Mouse (Mus musculus) intestine, postnatal 0 days (tissue): ENCODE measurements at regions not wholly inside any gene's neighbourhood (a gene's known extent, or its start where the extent isn't known, plus 50 kb on each side); places are given as distances from the start of the nearest gene placed in this dataset.
A peak's percentile ranks its signal among the peaks of the same experiment; 100 is the strongest.

Source experiments
- ATAC-seq: fragments of 200-750 bp; cut with Nextera tagmentation; 2 replicates; pipeline ENCODE4 v1.8.0; 2017; ENCODE audit warnings: mild to moderate bottlenecking, moderate TSS enrichment, moderate library complexity
- H3K27ac ChIP-seq: fragments of 300-500 bp; sonication (generic); 2 replicates; pipeline ENCODE4 v1.5.1; 2014; ENCODE audit warnings: mild to moderate bottlenecking, low read depth, low read length, moderate library complexity
- H3K27me3 ChIP-seq: fragments of 300-500 bp; sonication (generic); replicated peaks from 2 replicates; pipeline ENCODE4 v1.6.1; 2014; ENCODE audit warnings: low read length, mixed read lengths; ENCODE audit not compliant: control insufficient read depth, insufficient read depth
- H3K36me3 ChIP-seq: fragments of 300-500 bp; sonication (generic); 2 replicates; pipeline ENCODE4 v1.6.1; 2014; ENCODE audit warnings: mild to moderate bottlenecking, moderate library complexity; ENCODE audit not compliant: control insufficient read depth, insufficient read depth
- H3K4me1 ChIP-seq: fragments of 300-500 bp; sonication (generic); replicated peaks from 2 replicates; pipeline ENCODE4 v1.6.1; 2014; ENCODE audit warnings: antibody characterized with exemption, low read length, mixed read lengths; ENCODE audit not compliant: control insufficient read depth, insufficient read depth
- H3K4me2 ChIP-seq: fragments of 300-500 bp; sonication (generic); replicated peaks from 2 replicates; pipeline ENCODE4 v1.6.1; 2014; ENCODE audit warnings: low read depth, mild to moderate bottlenecking, moderate library complexity
- H3K4me3 ChIP-seq: fragments of 300-500 bp; sonication (generic); 2 replicates; pipeline ENCODE4 v1.5.1; 2014; ENCODE audit warnings: low read depth, low read length
- H3K9ac ChIP-seq: fragments of 300-500 bp; sonication (generic); 2 replicates; pipeline ENCODE4 v1.6.1; 2014; ENCODE audit warnings: mild to moderate bottlenecking, low read depth, low read length
- H3K9me3 ChIP-seq: fragments of 300-500 bp; sonication (generic); 2 replicates; pipeline ENCODE4 v1.6.1; 2016; ENCODE audit warnings: mixed run types; ENCODE audit not compliant: control insufficient read depth
- CTCF ChIP-seq: sonication (generic); IDR thresholded peaks from 2 replicates; pipeline ENCODE4 v1.5.1; 2016; ENCODE audit warnings: low read depth, mild to moderate bottlenecking, control low read depth, antibody characterized with exemption, moderate library complexity
- WGBS: fragments of 180-500 bp; shearing (Covaris S2); extraction: QIAGEN DNeasy Blood & Tissue Kit; methylation state at CpG from one replicate; pipeline ENCODE4 v1.1.7; 2014; 5-methylcytosine and 5-hydroxymethylcytosine counted together

GRCm38 (mm10) chr17:45281554-45281953, 152.0 kb downstream of the Cdc5l start:
- TF ChIP-seq CTCF = no peak
- no peak overlapping the region for H3K4me3 ChIP-seq
- WGBS = 89% methylated on average over 1 of the region's 1 CpGs
- no peaks in the 10 kb centered on the region for H3K36me3 ChIP-seq
- H3K27me3 ChIP-seq = no peaks in the 10 kb centered on the region
- no peaks in the 10 kb centered on the region for H3K9me3 ChIP-seq
- ATAC-seq = no peak
- H3K4me2 ChIP-seq = no peak overlapping the region
- no peak overlapping the region for H3K9ac ChIP-seq
- H3K4me1 ChIP-seq = no peaks in the 10 kb centered on the region
- H3K27ac ChIP-seq = no peak overlapping the region

GRCm38 (mm10) chr17:45279811-45280205, 153.7 kb downstream of the Cdc5l start:
- WGBS = 27% methylated on average over 3 of the region's 3 CpGs
- Histone ChIP-seq H3K27ac (no peak overlapping the region), H3K4me2 (no peak overlapping the region), H3K27me3 (no peaks in the 10 kb centered on the region), H3K4me3 (no peak overlapping the region), H3K36me3 (no peaks in the 10 kb centered on the region), H3K4me1 (no peaks in the 10 kb centered on the region), H3K9me3 (no peaks in the 10 kb centered on the region), H3K9ac (no peak overlapping the region)
- ATAC-seq = no peak
- no peak for TF ChIP-seq CTCF

DNA sequence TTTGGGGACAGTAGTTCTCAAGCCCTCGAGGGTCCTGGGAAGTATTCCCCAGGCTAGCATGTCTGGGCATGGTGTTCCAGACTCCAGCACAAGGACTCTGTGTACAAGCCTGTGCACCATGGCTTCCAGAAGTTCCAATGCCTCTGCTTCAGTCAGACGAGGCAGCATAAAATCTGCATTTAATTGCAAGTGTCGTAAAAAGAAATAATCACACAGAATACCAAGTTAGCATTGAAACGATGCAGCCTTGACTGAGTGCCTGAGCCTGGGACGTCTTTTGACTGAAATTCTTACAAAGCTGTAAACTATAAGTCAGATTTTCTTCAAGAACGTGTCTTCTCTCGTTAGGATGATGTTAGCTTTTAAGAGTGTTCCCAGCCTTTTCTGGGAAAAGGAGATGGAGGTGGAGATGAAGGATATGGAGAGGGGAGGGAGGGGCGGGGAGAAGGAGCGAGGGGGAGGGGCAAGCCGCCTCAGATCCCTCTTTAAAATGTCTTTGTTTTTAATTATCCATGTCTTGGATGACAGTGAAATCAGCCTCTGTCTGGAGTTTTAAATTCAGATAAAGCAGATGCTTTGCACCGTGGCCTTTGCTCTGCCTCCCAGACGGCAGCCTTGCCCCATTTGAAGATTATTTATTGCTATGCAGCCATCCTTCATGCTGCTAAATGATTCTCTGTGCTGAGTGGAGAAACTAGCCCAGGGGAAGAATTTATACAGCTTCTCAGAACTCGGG, 154.3 kb downstream of the Cdc5l start:
- H3K9ac ChIP-seq = no peak overlapping the region
- no peak overlapping the region for H3K27ac ChIP-seq
- H3K27me3 ChIP-seq = no peaks in the 10 kb centered on the region
- H3K9me3 ChIP-seq = no peaks in the 10 kb centered on the region
- no peak for TF ChIP-seq CTCF
- H3K36me3 ChIP-seq = no peaks in the 10 kb centered on the region
- WGBS = 22% methylated on average over 13 of the region's 13 CpGs
- no peak overlapping the region for H3K4me2 ChIP-seq
- no peak for ATAC-seq
- no peaks in the 10 kb centered on the region for H3K4me1 ChIP-seq
- H3K4me3 ChIP-seq = no peak overlapping the region

- no peaks in the 10 kb centered on the region for H3K4me1 ChIP-seq
- WGBS = 86% methylated on average over 3 of the region's 3 CpGs
Measured at GRCm38 (mm10) chr17:45277516-45277915, 156.0 kb downstream of the Cdc5l start.

DNA sequence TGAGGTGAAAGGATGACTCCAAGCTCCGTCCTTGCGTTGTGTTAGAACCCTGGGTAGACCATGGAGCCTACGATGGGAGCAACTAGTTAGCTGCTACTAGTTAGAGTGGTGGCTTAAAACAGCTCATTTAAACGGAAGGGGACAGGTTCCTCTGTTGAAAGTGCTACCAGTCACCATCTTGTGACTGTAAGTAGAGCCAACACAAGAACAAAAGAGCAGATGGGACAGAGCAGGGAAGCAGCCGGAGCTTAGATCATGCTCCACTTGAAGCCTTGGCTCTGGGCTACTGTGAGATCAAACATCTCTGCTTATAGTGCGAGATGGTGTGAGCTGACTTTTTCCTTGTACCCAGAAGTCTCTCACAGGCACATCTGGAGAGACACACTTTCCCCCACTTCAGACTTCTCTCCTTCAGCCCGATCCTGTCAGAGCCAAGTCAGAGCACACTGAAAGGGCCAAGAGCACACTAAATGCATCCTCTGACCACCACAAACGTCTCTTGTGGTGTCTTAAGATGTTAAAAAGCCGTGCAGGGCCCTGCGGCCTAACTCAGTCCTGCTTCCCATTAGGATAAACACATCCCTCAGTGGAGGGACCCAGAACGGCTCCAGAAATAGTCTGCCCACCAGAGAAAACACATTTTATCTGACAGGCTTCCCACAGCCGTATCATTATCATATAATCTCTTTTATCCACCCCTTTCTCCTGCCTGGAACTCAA, 156.7 kb downstream of the Cdc5l start:
- Histone ChIP-seq H3K9me3 (no peaks in the 10 kb centered on the region), H3K4me3 (no peak overlapping the region), H3K9ac (no peak overlapping the region), H3K27ac (no peak overlapping the region), H3K36me3 (no peaks in the 10 kb centered on the region), H3K27me3 (no peaks in the 10 kb centered on the region), H3K4me1 (no peaks in the 10 kb centered on the region), H3K4me2 (no peak overlapping the region)
- TF ChIP-seq CTCF = no peak
- WGBS = 75% methylated on average over 12 of the region's 12 CpGs
- ATAC-seq = no peak

More at GRCm38 (mm10) chr17:45277516-45277915, 156.0 kb downstream of the Cdc5l start:
- Histone ChIP-seq H3K4me2 (no peak overlapping the region), H3K9me3 (no peaks in the 10 kb centered on the region), H3K4me3 (no peak overlapping the region), H3K9ac (no peak overlapping the region), H3K36me3 (no peaks in the 10 kb centered on the region), H3K27me3 (no peaks in the 10 kb centered on the region), H3K27ac (no peak overlapping the region)
- no peak for TF ChIP-seq CTCF
- ATAC-seq = no peak

DNA sequence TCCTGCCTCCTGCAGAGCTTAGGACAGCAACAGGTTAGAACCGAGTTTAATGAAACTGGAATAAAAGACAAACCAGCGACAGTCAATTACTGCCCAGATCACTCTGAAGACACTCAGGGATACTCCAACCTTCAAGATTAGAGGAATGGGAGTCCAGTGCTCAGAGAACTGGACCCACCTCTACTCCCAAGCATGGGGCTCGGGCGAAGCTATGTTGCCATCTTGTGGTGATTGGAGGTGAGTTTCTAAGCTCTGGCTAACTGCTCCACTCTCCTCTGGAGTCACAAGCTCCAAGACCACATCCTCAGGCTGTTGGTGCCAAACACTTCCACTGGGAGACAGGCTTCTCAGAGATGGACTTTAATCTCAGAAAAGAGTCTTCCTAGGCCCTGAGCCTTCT, 158.6 kb downstream of the Cdc5l start:
- Histone ChIP-seq H3K4me3 (no peak overlapping the region), H3K27me3 (no peaks in the 10 kb centered on the region), H3K9me3 (no peaks in the 10 kb centered on the region), H3K36me3 (no peaks in the 10 kb centered on the region), H3K9ac (no peak overlapping the region), H3K4me1 (no peaks in the 10 kb centered on the region), H3K4me2 (no peak overlapping the region), H3K27ac (no peak overlapping the region)
- no peak for ATAC-seq
- 74% methylated on average over 4 of the region's 4 CpGs for WGBS
- peak; percentile 69 for TF ChIP-seq CTCF
